Mouse (Mus musculus): ENCODE results near the gene Ms4a12.

GRCm38 (mm10) chr19:11234244-11234643, 2.0 kb upstream of the Ms4a12 start:
- no peak for TF ChIP-seq CTCF (IDR thresholded peaks at IDR 0.05; ENCODE audit: control insufficient read depth, insufficient read depth, insufficient read length)
- no peak for TF ChIP-seq MAX (IDR thresholded peaks at IDR 0.05)
- TF ChIP-seq USF1 (IDR thresholded peaks at IDR 0.05; ENCODE audit: low read depth) = no peak
- no peak for TF ChIP-seq MYOD1 (IDR thresholded peaks at IDR 0.05; ENCODE audit: control insufficient read depth, insufficient read length, low read depth)
- TF ChIP-seq MYOG (IDR thresholded peaks at IDR 0.05; ENCODE audit: control insufficient read depth, extremely low read depth, insufficient read length) = no peak

All from C2C12 (cell line).